Mouse (Mus musculus) lung, adult 18-20 months (tissue): ENCODE measurements around the gene Pwp2.
"Not testable (repeated sequence)": the region's sequence is repeated elsewhere in the genome, so short reads cannot be mapped to it uniquely, and the experiment has no call there.

ENCODE experiments used
- DNase-seq, 2 experiments: peaks; one replicate each; pipeline ENCODE4 v3.0.0; 2022; ENCODE audit warnings: mixed read lengths in 2 of 2

The Pwp2 gene

GRCm38 (mm10) chr10:78139572-78140250 lies 45.2 kb downstream of the Pwp2 start:
- DNase-seq: no peak

- DNase-seq: peak in 1 of 2 experiments; percentile 46
These were observed 46.0 kb downstream of the Pwp2 start for GRCm38 (mm10) chr10:78138812-78139523.

- DNase-seq: no peak
These were observed 47.8 kb downstream of the Pwp2 start for GRCm38 (mm10) chr10:78137191-78137590.

- DNase-seq: no peak
These were observed 49.0 kb downstream of the Pwp2 start for GRCm38 (mm10) chr10:78135947-78136346.

GRCm38 (mm10) chr10:78134975-78135798 lies 49.8 kb downstream of the Pwp2 start:
- DNase-seq: peak; percentile 74 to 78

GRCm38 (mm10) chr10:78134400-78134799 lies 50.5 kb downstream of the Pwp2 start:
- no peak for DNase-seq

- no peak for DNase-seq
These were observed 55.0 kb downstream of the Pwp2 start for GRCm38 (mm10) chr10:78129998-78130397.

GRCm38 (mm10) chr10:78129423-78129822 lies 55.5 kb downstream of the Pwp2 start:
- DNase-seq: no peak

GRCm38 (mm10) chr10:78128647-78129046 lies 56.3 kb downstream of the Pwp2 start:
- DNase-seq: no peak

GRCm38 (mm10) chr10:78127931-78128330 lies 57.0 kb downstream of the Pwp2 start:
- no peak for DNase-seq

- no peak for DNase-seq
These were observed 57.7 kb downstream of the Pwp2 start for GRCm38 (mm10) chr10:78127046-78127870.

- DNase-seq: no peak
These were observed 58.6 kb downstream of the Pwp2 start for GRCm38 (mm10) chr10:78126311-78126710.

- DNase-seq: not testable (repeated sequence)
These were observed 59.9 kb downstream of the Pwp2 start for GRCm38 (mm10) chr10:78125061-78125460.

GRCm38 (mm10) chr10:78124137-78124536 lies 60.8 kb downstream of the Pwp2 start:
- not testable (repeated sequence) for DNase-seq
